Mouse (Mus musculus) activated CD4-positive, CD25-positive, alpha-beta regulatory T cell (primary cell): ENCODE data around the gene Acsm1. TPM values are rescaled to one million over a fixed set of nuclear protein-coding genes. Genes with fewer than 3 reads are reported as not detected.

ENCODE experiments used
- polyA plus RNA-seq, 2 experiments: library from polyadenylated mRNA; unstranded; fragments of 100-300 nt; shearing (Covaris generic); gene quantifications; one replicate each; pipeline ENCODE4 v1.2.1; 2017

Gene Acsm1
- polyA plus RNA-seq, result not detected

GRCm38 (mm10) chr7:119606664-119607076, at the start of gene Acsm1:
Gene Acsm1 (plus strand): TSS chr7:119607026.

GRCm38 (mm10) chr7:119689726-119690125, 82.9 kb downstream of the Acsm1 start, which contains the start of gene Acsm4:
Gene Acsm4 (plus strand): TSS chr7:119690026.

Other genes starting within 250 kb of the Acsm1 start
- under 1 TPM in 1 of 2 experiments, not detected in 1; 0.15 TPM for gene Gp2, start 147.7 kb upstream of the Acsm1 start, polyA plus RNA-seq
- gene Umod, start 127.7 kb upstream of the Acsm1 start, polyA plus RNA-seq, result not detected
- gene Acsm5, start 87.6 kb upstream of the Acsm1 start, polyA plus RNA-seq, result under 1 TPM in 1 of 2 experiments, not detected in 1; 0.37 TPM
- under 1 TPM in 1 of 2 experiments, not detected in 1; 0.07 TPM for gene Pdilt, start 83.5 kb upstream of the Acsm1 start, polyA plus RNA-seq
- under 1 TPM; 0.04 to 0.06 TPM for gene Acsm2, start 52.7 kb upstream of the Acsm1 start, polyA plus RNA-seq
- gene Acsm4, start 83.0 kb downstream of the Acsm1 start, polyA plus RNA-seq, result under 1 TPM in 1 of 2 experiments, not detected in 1; 0.14 TPM
- gene Thumpd1, start 113.8 kb downstream of the Acsm1 start, polyA plus RNA-seq, result 10 to 100 TPM; 56.8 to 85.4 TPM
- under 1 TPM in 1 of 2 experiments, not detected in 1; 0.16 TPM for gene Acsm3, start 153.9 kb downstream of the Acsm1 start, polyA plus RNA-seq
- 10 to 100 TPM; 31.1 to 71.1 TPM for gene Rexo5, start 187.0 kb downstream of the Acsm1 start, polyA plus RNA-seq
- 10 to 100 TPM in 1 of 2 experiments, 1 to 10 TPM in 1; 9.4 to 11.5 TPM for gene Eri2, start 187.0 kb downstream of the Acsm1 start, polyA plus RNA-seq